Mouse (Mus musculus) testis, adult 2 months (tissue): ENCODE results near the gene Hist1h4f.

Experiments
- CTCF ChIP-seq: fragments of 200-500 bp; IDR thresholded peaks from 2 replicates; pipeline ENCODE4 v1.5.1; 2012; ENCODE audit warnings: low read depth, mild to moderate bottlenecking, inconsistent platforms, low read length, moderate library complexity; ENCODE audit not compliant: control insufficient read depth, insufficient read depth, insufficient replicate concordance
- POLR2A ChIP-seq: fragments of 200-500 bp; IDR thresholded peaks from 2 replicates; pipeline ENCODE4 v1.6.1; 2012; ENCODE audit warnings: low read depth, mild to moderate bottlenecking, inconsistent platforms, low read length, moderate library complexity; ENCODE audit not compliant: control insufficient read depth

DNA sequence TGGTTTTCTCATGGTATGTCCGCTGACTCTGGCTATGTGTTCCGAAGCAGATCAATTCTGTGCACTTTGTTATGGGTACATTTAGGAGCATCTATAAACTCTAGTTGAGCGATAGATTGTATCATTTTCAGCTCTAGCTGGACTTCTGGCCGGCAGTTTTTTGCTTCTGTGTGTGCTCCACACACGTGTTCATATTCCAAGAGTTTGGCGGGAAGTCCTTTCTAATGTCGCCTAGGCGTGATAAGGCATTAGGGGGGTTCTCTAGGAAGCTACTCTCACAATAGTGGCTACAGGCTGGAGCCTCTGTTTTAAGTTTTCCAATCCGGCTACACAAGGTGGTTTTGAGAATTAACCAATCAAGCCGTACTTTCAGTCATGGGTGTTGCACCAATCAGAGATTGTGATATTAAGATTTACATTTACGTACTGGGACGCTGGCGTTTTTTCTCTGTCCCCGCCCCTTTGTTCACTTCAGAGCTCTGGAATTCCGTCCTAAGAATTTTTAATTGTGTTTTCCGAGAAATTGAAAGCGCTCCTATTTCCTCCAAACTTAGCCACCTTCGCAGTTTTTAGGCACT lies 4.5 kb upstream of the Hist1h4f start:
- TF ChIP-seq POLR2A (no peak), CTCF (no peak)
